Mouse (Mus musculus) stomach, postnatal 0 days (tissue): ENCODE data around the gene Bach2.

Source experiments
- CTCF ChIP-seq: IDR thresholded peaks from 2 replicates; pipeline ENCODE4 v1.5.1; 2016; ENCODE audit warnings: antibody characterized with exemption, low read depth, mild to moderate bottlenecking, moderate library complexity
- EP300 ChIP-seq: optimal IDR thresholded peaks from 2 replicates; pipeline ENCODE3; 2016; ENCODE audit warnings: antibody characterized with exemption

- TF ChIP-seq CTCF = no peak
- no peak for TF ChIP-seq EP300
Observed at GRCm38 (mm10) chr4:32562319-32563115, 323.9 kb downstream of the Bach2 start.
